Mouse (Mus musculus): Measurements from ENCODE around the gene Efnb3. TPM values are rescaled to one million over a fixed set of nuclear protein-coding genes. Genes with fewer than 3 reads are reported as not detected.

Gene Efnb3
- polyA plus RNA-seq, 1 experiment from 2014 or later: 7.3 TPM

- peak overlapping the region; percentile 97 for H3K27ac ChIP-seq (ENCODE audit: low read length)
- H3K36me3 ChIP-seq (ENCODE audit: control insufficient read depth, insufficient read depth, low read length): no peaks in the 10 kb centered on the region
- no peaks in the 10 kb centered on the region for H3K9me3 ChIP-seq (replicated peaks; ENCODE audit: control insufficient read depth, low read length)
- H3K4me1 ChIP-seq (ENCODE audit: control insufficient read depth, insufficient read depth, low read length): peaks cover 23% of the 10 kb centered on the region
- peak overlapping the region; percentile 87 for H3K4me3 ChIP-seq (replicated peaks; ENCODE audit: low read length)
- ATAC-seq (ENCODE audit: insufficient read depth, low FRiP score): peak; percentile 92
- no peaks in the 10 kb centered on the region for H3K27me3 ChIP-seq (ENCODE audit: control insufficient read depth, insufficient read depth, low read length)
- peak overlapping the region; percentile 72 for H3K4me2 ChIP-seq (ENCODE audit: low read depth, low read length)
- under 1% methylated on average over 39 of the region's 39 CpGs for WGBS
- H3K9ac ChIP-seq (ENCODE audit: low read length): peak overlapping the region; percentile 90
Observed at GRCm38 (mm10) chr11:69579128-69580017, 19.4 kb upstream of the Efnb3 start.

- WGBS: 10% methylated on average over 15 of the region's 15 CpGs
- Histone ChIP-seq H3K36me3 (ENCODE audit: control insufficient read depth, insufficient read depth, low read length) (no peaks in the 10 kb centered on the region), H3K9ac (ENCODE audit: low read length) (peak overlapping the region; percentile 90), H3K4me1 (ENCODE audit: control insufficient read depth, insufficient read depth, low read length) (peaks cover 23% of the 10 kb centered on the region), H3K9me3 (replicated peaks; ENCODE audit: control insufficient read depth, low read length) (no peaks in the 10 kb centered on the region), H3K4me3 (replicated peaks; ENCODE audit: low read length) (peak overlapping the region; percentile 87), H3K27me3 (ENCODE audit: control insufficient read depth, insufficient read depth, low read length) (no peaks in the 10 kb centered on the region), H3K27ac (ENCODE audit: low read length) (no peak overlapping the region; the same call in 1 of the 2 replicates), H3K4me2 (ENCODE audit: low read depth, low read length) (peak overlapping the region; percentile 68)
- no peak for ATAC-seq (ENCODE audit: insufficient read depth, low FRiP score)
Observed at GRCm38 (mm10) chr11:69578301-69578700, 18.3 kb upstream of the Efnb3 start.

GRCm38 (mm10) chr11:69576307-69576706 lies 16.3 kb upstream of the Efnb3 start:
- 72% methylated on average over 5 of the region's 5 CpGs for WGBS
- no peak for ATAC-seq (ENCODE audit: insufficient read depth, low FRiP score)
- no peak overlapping the region for H3K4me2 ChIP-seq (ENCODE audit: low read depth, low read length)
- H3K36me3 ChIP-seq (ENCODE audit: control insufficient read depth, insufficient read depth, low read length): no peaks in the 10 kb centered on the region
- no peak overlapping the region for H3K9ac ChIP-seq (ENCODE audit: low read length)
- no peaks in the 10 kb centered on the region for H3K9me3 ChIP-seq (replicated peaks; ENCODE audit: control insufficient read depth, low read length)
- H3K4me1 ChIP-seq (ENCODE audit: control insufficient read depth, insufficient read depth, low read length): peaks cover 18% of the 10 kb centered on the region
- H3K27me3 ChIP-seq (ENCODE audit: control insufficient read depth, insufficient read depth, low read length): no peaks in the 10 kb centered on the region
- no peak overlapping the region for H3K27ac ChIP-seq (ENCODE audit: low read length)
- no peak overlapping the region for H3K4me3 ChIP-seq (replicated peaks; ENCODE audit: low read length)

DNA sequence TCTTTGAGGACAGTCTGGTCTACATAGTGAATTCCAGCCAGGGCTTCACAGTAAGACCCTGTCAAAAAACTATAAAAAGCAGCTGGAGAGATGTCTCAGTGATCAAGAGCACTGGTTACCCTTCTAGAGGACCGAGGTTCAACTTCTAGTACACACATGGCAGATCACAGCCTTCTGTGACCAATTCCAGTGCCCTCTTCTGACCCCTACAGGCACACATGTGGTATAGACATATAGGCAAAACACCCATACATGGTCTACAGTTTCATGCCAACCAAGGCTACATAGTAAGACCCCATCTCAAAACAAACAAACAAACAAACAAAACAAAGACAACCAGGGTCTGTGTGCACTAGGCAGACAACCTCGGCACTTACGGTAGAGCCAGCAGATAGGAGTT lies 15.2 kb upstream of the Efnb3 start:
- Histone ChIP-seq H3K9ac (ENCODE audit: low read length) (no peak overlapping the region), H3K4me2 (ENCODE audit: low read depth, low read length) (no peak overlapping the region), H3K27me3 (ENCODE audit: control insufficient read depth, insufficient read depth, low read length) (no peaks in the 10 kb centered on the region), H3K27ac (ENCODE audit: low read length) (no peak overlapping the region), H3K9me3 (replicated peaks; ENCODE audit: control insufficient read depth, low read length) (no peaks in the 10 kb centered on the region), H3K36me3 (ENCODE audit: control insufficient read depth, insufficient read depth, low read length) (no peaks in the 10 kb centered on the region), H3K4me1 (ENCODE audit: control insufficient read depth, insufficient read depth, low read length) (peaks cover 18% of the 10 kb centered on the region), H3K4me3 (replicated peaks; ENCODE audit: low read length) (no peak overlapping the region)
- ATAC-seq (ENCODE audit: insufficient read depth, low FRiP score): no peak
- 57% methylated on average over 3 of the region's 3 CpGs for WGBS

GRCm38 (mm10) chr11:69565131-69565530 lies 5.1 kb upstream of the Efnb3 start:
- H3K36me3 ChIP-seq (ENCODE audit: control insufficient read depth, insufficient read depth, low read length): no peaks in the 10 kb centered on the region; the same call in 1 of the 2 replicates
- no peak overlapping the region for H3K4me3 ChIP-seq (replicated peaks; ENCODE audit: low read length)
- no peaks in the 10 kb centered on the region for H3K4me1 ChIP-seq (ENCODE audit: control insufficient read depth, insufficient read depth, low read length)
- WGBS: 83% methylated on average over 8 of the region's 8 CpGs
- H3K27me3 ChIP-seq (ENCODE audit: control insufficient read depth, insufficient read depth, low read length): no peaks in the 10 kb centered on the region
- H3K27ac ChIP-seq (ENCODE audit: low read length): no peak overlapping the region
- no peak for ATAC-seq (ENCODE audit: insufficient read depth, low FRiP score)
- no peaks in the 10 kb centered on the region for H3K9me3 ChIP-seq (replicated peaks; ENCODE audit: control insufficient read depth, low read length)
- no peak overlapping the region for H3K9ac ChIP-seq (ENCODE audit: low read length)
- H3K4me2 ChIP-seq (ENCODE audit: low read depth, low read length): no peak overlapping the region

- Histone ChIP-seq H3K4me1 (ENCODE audit: control insufficient read depth, insufficient read depth, low read length) (peaks cover 3% of the 10 kb centered on the region; the same call in 1 of the 2 replicates), H3K27ac (ENCODE audit: low read length) (no peak overlapping the region), H3K9me3 (replicated peaks; ENCODE audit: control insufficient read depth, low read length) (no peaks in the 10 kb centered on the region), H3K9ac (ENCODE audit: low read length) (no peak overlapping the region), H3K27me3 (ENCODE audit: control insufficient read depth, insufficient read depth, low read length) (no peaks in the 10 kb centered on the region), H3K4me3 (replicated peaks; ENCODE audit: low read length) (no peak overlapping the region), H3K4me2 (ENCODE audit: low read depth, low read length) (no peak overlapping the region), H3K36me3 (ENCODE audit: control insufficient read depth, insufficient read depth, low read length) (no peaks in the 10 kb centered on the region; the same call in 1 of the 2 replicates)
- ATAC-seq (ENCODE audit: insufficient read depth, low FRiP score): no peak
- WGBS: 60% methylated on average over 3 of the region's 3 CpGs
Observed at GRCm38 (mm10) chr11:69564391-69564790, 4.4 kb upstream of the Efnb3 start.

DNA sequence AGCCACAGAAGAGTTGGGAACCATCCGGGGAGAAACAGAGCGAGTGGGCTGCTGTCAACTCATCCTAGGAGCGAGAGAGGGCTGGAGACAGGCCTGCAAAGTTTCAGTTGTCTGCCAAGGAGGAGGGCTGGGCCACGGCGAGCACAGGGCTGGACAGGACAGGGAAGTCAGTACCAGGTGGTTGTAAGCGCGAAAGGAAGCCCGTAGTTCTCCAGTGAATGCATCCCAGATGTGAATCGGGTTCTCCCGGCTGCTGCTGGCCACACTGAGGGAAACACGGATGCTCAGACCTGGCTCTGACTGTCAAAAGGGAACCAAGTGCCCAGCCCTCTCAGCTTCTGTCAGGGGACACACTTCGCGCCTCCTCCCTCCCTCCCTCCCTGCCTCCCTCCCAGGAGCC lies 3.4 kb upstream of the Efnb3 start:
- ATAC-seq (ENCODE audit: insufficient read depth, low FRiP score): no peak
- WGBS: 75% methylated on average over 13 of the region's 13 CpGs
- H3K27ac ChIP-seq (ENCODE audit: low read length): no peak overlapping the region
- H3K4me3 ChIP-seq (replicated peaks; ENCODE audit: low read length): no peak overlapping the region
- H3K4me2 ChIP-seq (ENCODE audit: low read depth, low read length): no peak overlapping the region
- H3K4me1 ChIP-seq (ENCODE audit: control insufficient read depth, insufficient read depth, low read length): peaks cover 9% of the 10 kb centered on the region
- no peak overlapping the region for H3K9ac ChIP-seq (ENCODE audit: low read length)
- no peaks in the 10 kb centered on the region; the same call in 1 of the 2 replicates for H3K36me3 ChIP-seq (ENCODE audit: control insufficient read depth, insufficient read depth, low read length)
- no peaks in the 10 kb centered on the region for H3K27me3 ChIP-seq (ENCODE audit: control insufficient read depth, insufficient read depth, low read length)
- no peaks in the 10 kb centered on the region for H3K9me3 ChIP-seq (replicated peaks; ENCODE audit: control insufficient read depth, low read length)

- Histone ChIP-seq H3K4me2 (ENCODE audit: low read depth, low read length) (no peak overlapping the region), H3K4me3 (replicated peaks; ENCODE audit: low read length) (no peak overlapping the region), H3K9ac (ENCODE audit: low read length) (no peak overlapping the region), H3K27me3 (ENCODE audit: control insufficient read depth, insufficient read depth, low read length) (no peaks in the 10 kb centered on the region), H3K36me3 (ENCODE audit: control insufficient read depth, insufficient read depth, low read length) (no peaks in the 10 kb centered on the region; the same call in 1 of the 2 replicates), H3K4me1 (ENCODE audit: control insufficient read depth, insufficient read depth, low read length) (peaks cover 9% of the 10 kb centered on the region), H3K9me3 (replicated peaks; ENCODE audit: control insufficient read depth, low read length) (no peaks in the 10 kb centered on the region), H3K27ac (ENCODE audit: low read length) (no peak overlapping the region)
- WGBS: 45% methylated on average over 16 of the region's 16 CpGs
- ATAC-seq (ENCODE audit: insufficient read depth, low FRiP score): no peak
Observed at GRCm38 (mm10) chr11:69560896-69561854, 1.2 kb upstream of the Efnb3 start.
